Mouse (Mus musculus) kidney, adult 2 months (tissue): Measurements from ENCODE around the gene Inpp4a.

Experiments
- CTCF ChIP-seq: fragments of 200-500 bp; conservative IDR thresholded peaks from 2 replicates; pipeline ENCODE4 v1.5.1; 2011; ENCODE audit warnings: low read depth, mild to moderate bottlenecking, control low read depth, low read length, moderate library complexity, mixed read lengths; ENCODE audit not compliant: insufficient read depth, insufficient read length
- POLR2A ChIP-seq: fragments of 200-500 bp; IDR thresholded peaks from one replicate; pipeline ENCODE4 v1.6.1; 2011; ENCODE audit warnings: low read depth, low read length, control low read depth

DNA sequence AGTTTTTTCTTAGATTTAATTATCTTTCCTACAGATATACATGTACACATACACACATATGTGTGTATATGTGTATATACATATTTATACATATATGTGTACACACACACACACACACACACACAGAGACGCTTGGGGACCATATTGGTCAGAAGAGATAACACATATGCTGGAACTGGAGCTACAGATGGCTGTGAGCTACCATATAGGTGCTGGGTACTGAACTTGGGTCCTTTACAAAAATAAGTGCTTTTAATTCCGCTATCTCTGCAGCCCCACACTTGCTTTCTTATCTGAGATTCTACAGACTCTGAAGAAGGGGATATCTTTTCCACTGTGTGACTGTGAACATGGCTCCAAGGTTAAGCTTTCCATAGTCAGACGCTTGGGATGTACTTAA is 43.6 kb downstream of the Inpp4a start:
- TF ChIP-seq POLR2A (no peak), CTCF (no peak)
